In the genomic region with DNA sequence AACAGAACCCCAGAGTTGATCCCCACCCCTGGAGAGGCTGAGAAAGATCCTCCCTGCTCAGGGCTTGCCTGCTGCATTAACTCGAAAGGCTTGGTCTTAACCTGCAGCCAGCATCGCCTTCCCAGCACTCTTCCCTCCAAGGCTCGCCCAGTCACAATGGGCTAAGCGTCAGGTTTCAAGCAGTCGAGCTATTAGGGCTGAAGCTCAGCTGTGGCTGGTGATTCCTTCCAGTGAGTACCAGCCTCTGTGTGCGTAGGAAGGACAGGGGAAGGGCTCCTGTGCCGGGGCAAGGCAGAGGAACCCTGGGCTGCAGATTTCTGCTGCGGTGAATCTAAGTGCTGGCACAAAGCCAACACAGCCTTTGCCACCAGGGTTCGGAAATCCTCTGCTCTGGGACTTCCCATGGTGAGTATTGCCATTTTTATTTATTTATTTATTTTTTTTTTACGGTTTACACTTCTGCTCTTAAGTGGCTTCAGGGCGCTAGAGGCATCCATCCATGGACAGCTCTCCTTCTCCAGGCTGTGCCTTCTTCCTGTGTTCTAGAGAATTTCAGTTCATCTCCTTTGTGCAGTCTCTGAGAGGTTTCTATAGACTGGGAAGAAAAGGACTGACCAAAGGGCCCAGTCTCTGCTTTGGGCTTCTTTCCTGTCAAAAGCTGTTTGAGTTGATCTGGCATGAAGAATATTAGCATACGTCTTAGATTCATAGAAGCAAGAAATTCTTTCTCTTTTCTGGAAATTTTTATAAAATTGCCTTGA, we compare ENCODE assay signal across 8 mouse cellular contexts.
DNase-seq lines count a peak whose midpoint lies in the region; ATAC-seq and TF ChIP-seq lines count a peak whose summit lies in the region.

No protein-coding gene starts in this region.

- H3K9me3 ChIP-seq in embryonic facial prominence, embryonic 13.5 days = no peaks in the 10 kb centered on the region

- no peak overlapping the region for H3K4me3 ChIP-seq in heart, adult 2 months
- H3K4me3 ChIP-seq in embryonic facial prominence, embryonic 13.5 days = no peak overlapping the region
- H3K4me3 ChIP-seq in myocyte = no peak overlapping the region

- no peak for DNase-seq in heart, adult 2 months
- no peak for DNase-seq in heart, postnatal 25 days (ENCODE audit: low spot score)
- peak; percentile 59 for DNase-seq in kidney, postnatal 10 days
- no peak for DNase-seq in layer of hippocampus, adult 18-20 months (ENCODE audit: low spot score in 2 of 2)
- DNase-seq in Muller cell, postnatal 12 days (ENCODE audit: inconsistent ontology term) = no peak
- DNase-seq in spleen, postnatal 4 days (ENCODE audit: low spot score in 2 of 2) = no peak

- no peaks in the 10 kb centered on the region; the same call in 1 of the 2 replicates for H3K36me3 ChIP-seq in heart, adult 2 months (ENCODE audit: control insufficient read depth, insufficient read depth, low read length)
- no peaks in the 10 kb centered on the region for H3K36me3 ChIP-seq in embryonic facial prominence, embryonic 13.5 days
- no peaks in the 10 kb centered on the region for H3K36me3 ChIP-seq in myocyte (ENCODE audit: control insufficient read depth, insufficient read depth)

- intact Hi-C loops in heart, adult 2 months (cut with DNase I) = no loop called here
- intact Hi-C loops in heart, postnatal 25 days (cut with DNase I) = no loop called here

- no peak for TF ChIP-seq EP300 in heart, adult 2 months (IDR thresholded peaks at IDR 0.05; ENCODE audit: insufficient read depth, low read depth, low read length)

- no peak for TF ChIP-seq POLR2A in heart, adult 2 months (IDR thresholded peaks at IDR 0.05; ENCODE audit: insufficient read depth, low read depth, low read length)
- no peak for TF ChIP-seq POLR2A in myocyte (IDR thresholded peaks at IDR 0.05; ENCODE audit: insufficient read length, low read depth)

- no peaks in the 10 kb centered on the region for H3K79me2 ChIP-seq in heart, adult 2 months (replicated peaks; ENCODE audit: control insufficient read depth, insufficient read depth, low read length)
- H3K79me2 ChIP-seq in myocyte (ENCODE audit: control insufficient read depth, insufficient read depth) = no peaks in the 10 kb centered on the region

- no peak for TF ChIP-seq CTCF in heart, adult 2 months (IDR thresholded peaks at IDR 0.05)

- H3K27me3 ChIP-seq in heart, adult 2 months (ENCODE audit: control insufficient read depth, insufficient read depth, low read length) = no peaks in the 10 kb centered on the region
- H3K27me3 ChIP-seq in embryonic facial prominence, embryonic 13.5 days = no peaks in the 10 kb centered on the region
- no peaks in the 10 kb centered on the region for H3K27me3 ChIP-seq in myocyte (ENCODE audit: control insufficient read depth, insufficient read depth, insufficient read length)

- peak overlapping the region; percentile 45 for H3K4me2 ChIP-seq in embryonic facial prominence, embryonic 13.5 days
- H3K4me2 ChIP-seq in myocyte (ENCODE audit: low read depth) = peak overlapping the region; percentile 44

- H3K4me1 ChIP-seq in heart, adult 2 months (ENCODE audit: control insufficient read depth, insufficient read depth, low read length) = peaks cover 7% of the 10 kb centered on the region
- peaks cover 31% of the 10 kb centered on the region for H3K4me1 ChIP-seq in embryonic facial prominence, embryonic 13.5 days

- peak; percentile 67 for ATAC-seq in embryonic facial prominence, embryonic 13.5 days (ENCODE audit: insufficient number of reproducible peaks, insufficient read depth, low FRiP score, low TSS enrichment, low read depth)

- H3K27ac ChIP-seq in heart, adult 2 months = peak overlapping the region; percentile 28
- H3K27ac ChIP-seq in embryonic facial prominence, embryonic 13.5 days = peak overlapping the region; percentile 48; the same call in 1 of the 2 replicates

- WGBS in heart, adult 2 months = 45% methylated on average over 12 of the region's 12 CpGs
- WGBS in embryonic facial prominence, embryonic 13.5 days = 8% methylated on average over 12 of the region's 12 CpGs

- H3K9ac ChIP-seq in heart, adult 2 months (ENCODE audit: low read depth, low read length) = no peak overlapping the region
- H3K9ac ChIP-seq in embryonic facial prominence, embryonic 13.5 days = 0 out of 2 replicates have a peak overlapping the region, but pooled peaks have one; percentile 11

- no peak overlapping the region for H3ac ChIP-seq in myocyte (ENCODE audit: control insufficient read depth, insufficient read length)

TF ChIP-seq in myocyte, 11 proteins besides CTCF, POLR2A, EP300 and RAD21:
- TF ChIP-seq SRF (IDR thresholded peaks at IDR 0.05; ENCODE audit: control insufficient read depth, insufficient read length, low read depth) (no peak), E2F4 (IDR thresholded peaks at IDR 0.05; ENCODE audit: insufficient read depth) (no peak), POLR2AphosphoS2 (IDR thresholded peaks at IDR 0.05; ENCODE audit: insufficient read length, low read depth) (no peak), CEBPB (IDR thresholded peaks at IDR 0.05; ENCODE audit: insufficient read depth, poor library complexity, severe bottlenecking) (no peak), REST (IDR thresholded peaks at IDR 0.05; ENCODE audit: insufficient read depth, insufficient read length) (no peak), TCF3 (IDR thresholded peaks at IDR 0.05; ENCODE audit: insufficient read length, low read depth) (no peak), MAX (IDR thresholded peaks at IDR 0.05; ENCODE audit: low read depth) (no peak), MYOG (IDR thresholded peaks at IDR 0.05; ENCODE audit: control insufficient read depth in 1 of 3, insufficient read depth in 1 of 3, insufficient read length in 2 of 3, low read depth in 2 of 3) (no peak), MYOD1 (IDR thresholded peaks at IDR 0.05; ENCODE audit: control insufficient read depth in 1 of 3, insufficient read length in 2 of 3, low read depth in 2 of 3) (no peak), USF1 (IDR thresholded peaks at IDR 0.05; ENCODE audit: low read depth) (no peak), TCF12 (IDR thresholded peaks at IDR 0.05; ENCODE audit: insufficient read depth, poor library complexity, severe bottlenecking) (no peak)
